Mouse (Mus musculus) urinary bladder, postnatal 4 days (tissue): Measurements from ENCODE around the gene Taf15.

Experiments
- DNase-seq, 2 experiments: peaks; one replicate each; pipeline ENCODE4 v3.0.0; 2021 to 2022; ENCODE audit warnings: low spot score in 2 of 2

Taf15 gene

DNA sequence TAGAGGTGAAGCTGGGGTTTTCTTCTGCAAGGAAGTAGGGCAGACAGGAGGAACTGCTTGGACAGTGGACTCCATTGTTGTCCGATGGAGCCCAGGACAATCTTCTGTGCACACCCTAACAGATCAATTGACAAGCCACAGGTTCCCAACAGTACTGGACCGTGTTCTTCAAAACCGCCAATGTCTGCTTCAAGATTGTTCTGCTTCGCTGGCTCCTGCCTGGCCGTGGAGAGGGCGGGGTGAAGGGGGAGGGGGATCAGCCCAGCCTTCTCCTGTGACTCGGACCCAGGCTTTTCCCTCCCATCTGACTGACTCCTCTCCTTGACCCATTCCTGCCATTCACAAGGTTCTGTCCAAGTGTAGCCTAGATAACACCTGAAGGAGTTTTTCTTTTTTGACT is 15.6 kb upstream of the Taf15 start:
- no peak for DNase-seq

DNA sequence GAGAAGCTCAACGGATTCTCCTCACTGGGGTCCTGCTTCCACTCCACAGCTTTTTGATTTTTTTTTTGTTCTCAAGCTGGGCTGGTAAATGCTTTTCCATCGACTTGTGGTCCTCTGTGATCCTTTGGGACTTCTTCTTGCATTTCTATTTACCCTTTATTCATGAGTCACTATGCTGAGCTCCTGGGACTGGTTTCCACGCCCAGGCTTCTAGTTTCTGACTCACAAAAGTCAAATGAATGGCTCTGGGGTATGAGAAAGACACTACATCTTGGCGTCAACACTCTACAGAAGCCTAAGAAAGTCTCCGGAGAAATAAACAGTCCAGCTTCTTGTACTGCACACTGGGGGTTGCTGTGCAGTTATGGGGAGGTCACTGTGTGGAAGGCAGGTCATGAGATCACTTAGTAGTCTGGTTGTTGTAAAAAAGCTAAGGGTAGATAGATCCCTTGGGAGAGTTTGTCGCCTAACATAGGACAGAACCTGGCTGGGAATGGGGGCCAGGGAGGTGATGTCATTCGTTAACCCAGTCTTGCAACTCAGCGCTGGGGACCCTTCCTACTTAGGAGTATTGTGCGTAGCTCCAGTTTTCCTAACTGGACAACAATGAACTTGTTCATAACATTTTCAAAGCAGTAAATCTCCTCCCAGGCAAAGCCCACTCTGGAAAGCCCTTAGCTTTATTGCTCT is 14.8 kb upstream of the Taf15 start:
- no peak for DNase-seq

- peak in 1 of 2 experiments; percentile 8 for DNase-seq
Measured at GRCm38 (mm10) chr11:83461462-83462027, 11.3 kb upstream of the Taf15 start.

DNA sequence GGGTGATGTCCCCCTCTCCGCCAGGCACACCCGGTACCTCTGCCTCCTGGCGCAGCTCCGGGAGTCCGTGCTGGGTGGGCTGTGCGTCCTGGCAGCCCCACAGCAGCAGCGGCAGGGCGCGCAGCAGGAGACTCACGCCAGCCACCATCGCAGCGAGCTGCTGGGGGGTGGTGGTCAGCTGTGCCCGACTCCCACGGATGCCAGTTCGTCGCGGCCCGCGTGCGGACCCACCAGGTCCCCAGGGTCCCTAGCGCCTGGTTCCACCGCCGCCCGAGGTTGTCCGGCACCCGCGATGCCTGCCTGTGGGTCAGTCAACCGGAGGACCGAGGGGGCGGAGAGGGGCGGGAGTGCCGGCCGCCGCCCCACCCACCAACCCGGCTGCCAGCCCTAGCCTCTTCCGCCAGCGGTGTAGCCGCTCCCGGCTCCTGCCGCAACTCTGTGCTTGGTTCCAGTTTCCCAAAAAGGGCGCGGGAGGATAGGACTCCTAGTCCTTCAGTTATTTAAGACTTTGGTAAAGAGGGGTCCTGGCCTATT is 10.1 kb upstream of the Taf15 start, which contains the start of gene Mmp28:
TSS of gene Mmp28 (minus strand) at position 361 of the 534 bp plus-strand sequence.
- DNase-seq = peak in 1 of 2 experiments; percentile 49

DNA sequence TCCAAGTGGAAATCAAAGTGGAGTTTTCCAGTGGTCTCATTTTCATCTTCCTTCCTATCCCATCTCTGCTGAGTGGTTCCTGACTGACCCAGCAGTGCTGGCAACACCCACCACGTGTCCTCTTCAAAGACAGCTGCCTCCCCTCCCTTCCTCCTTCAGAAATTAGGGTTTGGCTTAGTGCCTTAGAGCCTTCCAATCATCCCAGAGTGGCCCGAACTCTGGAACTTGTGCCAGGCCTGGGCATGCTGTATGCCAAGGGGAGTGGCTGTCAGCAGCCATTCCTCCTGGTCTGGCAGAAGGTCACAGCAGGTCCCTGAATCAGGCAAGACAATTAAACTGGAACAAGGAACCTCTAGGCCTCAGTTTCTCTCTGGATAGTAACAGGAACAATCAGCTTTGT is 6.9 kb upstream of the Taf15 start:
- DNase-seq = peak in 1 of 2 experiments; percentile 17

GRCm38 (mm10) chr11:83467120-83467652 is 5.7 kb upstream of the Taf15 start:
- peak in 1 of 2 experiments; percentile 31 for DNase-seq

DNA sequence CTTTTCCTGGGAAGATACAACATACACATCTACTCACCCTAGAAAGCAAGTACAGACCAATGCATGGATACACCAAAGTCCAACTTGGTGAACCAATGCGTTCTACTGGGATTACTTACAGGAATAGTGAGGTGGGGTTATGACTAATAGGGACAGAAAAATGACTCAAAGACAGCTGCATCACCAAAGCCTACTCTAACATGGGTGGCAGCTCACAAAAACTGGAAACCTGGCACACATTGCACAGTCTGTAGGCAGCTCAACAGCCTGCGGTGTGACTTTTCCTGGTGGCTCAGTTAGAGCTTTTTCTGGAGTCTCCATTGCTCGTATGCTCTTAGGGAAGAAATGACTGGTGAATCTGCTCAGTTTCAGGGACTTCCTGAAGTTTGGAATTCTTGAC is 4.1 kb upstream of the Taf15 start:
- DNase-seq = peak in 1 of 2 experiments; percentile 4

GRCm38 (mm10) chr11:83471766-83472165 is 1.1 kb upstream of the Taf15 start:
- DNase-seq = no peak

DNA sequence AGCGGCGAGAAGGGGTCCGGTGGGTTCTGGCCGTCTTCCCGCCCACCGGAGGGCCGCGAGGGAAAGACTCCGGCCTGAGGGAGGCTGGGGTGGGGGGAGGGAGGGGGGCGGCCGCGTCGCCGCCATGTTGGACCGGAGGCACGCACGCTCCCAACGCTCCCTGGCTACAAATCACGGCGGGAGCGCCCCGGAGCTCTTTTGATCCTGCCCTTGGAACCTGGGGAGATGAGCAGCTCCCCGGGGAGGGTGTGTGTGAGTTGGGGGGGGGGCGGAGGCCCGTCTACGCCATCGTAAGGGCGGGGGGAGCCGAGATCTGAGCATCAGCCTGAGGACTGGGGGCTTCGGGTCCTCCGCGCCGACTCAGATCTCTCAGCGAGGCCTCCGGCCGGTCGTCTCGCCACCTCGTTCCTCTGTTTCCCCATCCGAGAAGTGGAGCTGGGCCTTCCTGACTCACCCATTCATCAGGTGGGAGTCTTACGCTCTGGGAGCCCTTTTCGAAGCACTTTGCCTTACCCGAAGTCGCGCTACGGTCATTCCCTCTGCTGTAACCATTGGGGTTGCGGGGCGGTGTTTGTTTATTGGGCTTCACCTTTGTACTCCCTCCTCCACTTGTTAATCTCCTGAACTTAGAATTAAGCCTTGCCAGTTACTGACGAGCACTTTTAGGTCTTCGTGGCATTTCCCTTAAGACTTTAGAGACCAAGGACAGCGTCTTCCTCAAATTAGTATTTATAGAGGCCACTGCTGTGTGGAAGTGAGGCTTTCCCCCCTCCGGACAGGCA is 540 bp downstream of the Taf15 start:
- DNase-seq = no peak

- no peak for DNase-seq
Measured at GRCm38 (mm10) chr11:83491488-83491887, 18.6 kb downstream of the Taf15 start.

DNA sequence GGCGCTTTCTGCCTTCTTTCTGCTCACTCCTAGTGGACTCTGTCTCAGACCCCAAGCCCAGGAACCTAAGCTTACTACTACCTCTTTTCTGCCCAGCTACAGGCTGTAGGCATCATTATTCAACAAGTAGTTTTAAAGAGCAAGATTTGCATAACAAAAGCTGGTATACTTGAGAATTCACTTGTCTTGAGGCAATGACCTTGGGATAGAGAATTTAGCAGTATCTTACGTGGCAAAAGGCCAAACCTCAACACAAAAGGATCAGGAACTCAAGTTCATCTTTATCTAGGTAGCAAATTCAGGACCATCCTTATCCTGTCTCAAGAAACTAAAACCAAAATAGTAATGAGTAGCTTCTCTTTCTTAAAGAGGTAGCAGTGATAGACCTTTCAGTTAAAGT is 22.7 kb downstream of the Taf15 start:
- DNase-seq = no peak

DNA sequence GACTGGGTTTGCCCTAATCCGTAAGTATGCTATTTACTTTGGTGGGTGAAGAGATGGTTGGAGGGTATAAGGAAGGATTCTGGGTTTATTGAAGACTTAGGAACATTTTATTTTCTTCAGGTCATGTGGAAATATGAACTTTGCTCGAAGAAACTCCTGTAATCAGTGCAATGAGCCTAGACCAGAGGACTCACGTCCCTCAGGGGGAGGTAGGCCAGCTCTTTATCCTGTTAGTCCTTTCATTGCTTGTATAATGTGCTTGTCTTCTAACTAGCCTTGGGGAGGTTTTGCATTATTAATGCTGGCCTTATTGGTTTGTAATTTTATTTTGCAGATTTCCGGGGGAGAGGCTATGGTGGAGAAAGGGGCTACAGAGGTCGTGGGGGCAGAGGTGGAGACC is 31.4 kb downstream of the Taf15 start:
- DNase-seq = no peak

DNA sequence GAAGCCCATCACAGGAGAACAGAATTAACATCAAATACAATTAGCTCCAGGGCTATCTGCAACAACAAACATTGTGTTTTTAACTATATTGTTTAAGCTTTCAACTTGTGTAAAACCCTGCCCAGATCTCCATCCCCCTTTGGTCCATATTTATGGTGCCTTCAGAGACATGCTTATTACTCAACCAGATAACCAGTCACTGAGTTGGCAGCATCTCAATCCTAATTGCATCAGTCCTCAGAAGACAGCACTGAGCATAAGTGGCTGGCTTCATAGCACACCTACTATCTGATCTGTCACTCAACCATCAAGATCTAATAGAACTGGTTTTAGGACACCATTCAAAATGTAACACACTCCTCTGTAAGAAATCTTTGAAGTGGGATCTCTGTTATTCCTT is 36.6 kb downstream of the Taf15 start:
- DNase-seq = no peak

DNA sequence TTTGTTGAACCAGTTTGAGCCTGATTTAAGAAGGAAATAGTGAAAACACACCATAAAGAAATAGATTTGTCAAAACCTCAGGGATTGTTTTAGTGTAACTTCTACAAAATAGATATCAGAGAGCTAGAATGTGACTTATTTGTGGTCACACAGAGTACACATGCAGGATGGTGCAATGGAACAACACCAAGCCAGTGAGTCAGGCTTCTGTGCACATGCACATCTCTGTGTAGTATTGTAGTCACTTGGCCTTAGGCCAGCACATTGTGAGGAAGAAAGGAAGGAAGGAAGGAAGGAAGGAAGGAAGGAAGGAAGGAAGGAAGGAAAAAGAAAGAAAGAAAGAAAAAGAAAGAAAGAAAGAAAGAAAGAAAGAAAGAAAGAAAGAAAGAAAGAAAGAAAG is 44.3 kb downstream of the Taf15 start:
- no peak for DNase-seq

DNA sequence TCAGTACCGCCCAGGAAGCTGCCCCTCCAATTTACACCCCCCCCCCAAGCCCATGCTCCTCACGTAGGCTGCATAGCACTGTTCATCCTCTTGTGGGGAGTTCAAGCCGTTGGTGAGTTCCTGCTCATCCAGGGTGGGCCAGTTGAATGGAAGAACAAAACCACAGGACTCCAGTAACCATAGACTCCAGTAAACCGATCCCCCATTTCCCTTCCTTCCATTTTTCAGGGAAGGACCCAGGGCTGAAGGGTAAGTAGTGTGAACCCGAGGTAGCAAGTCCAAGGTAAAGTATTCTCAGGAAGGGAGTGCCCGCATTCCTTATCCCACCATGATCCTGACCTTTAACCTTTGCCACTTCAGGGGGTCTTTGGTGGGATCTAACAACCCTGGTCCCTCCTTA is 45.5 kb downstream of the Taf15 start:
- no peak for DNase-seq

- no peak for DNase-seq
Measured at GRCm38 (mm10) chr11:83522075-83522474, 49.2 kb downstream of the Taf15 start, which contains the start of gene Heatr9. TSS of gene Heatr9 (minus strand) at chr11:83522175.

- DNase-seq = no peak
Measured at GRCm38 (mm10) chr11:83529024-83529423, 56.1 kb downstream of the Taf15 start.

GRCm38 (mm10) chr11:83530360-83530759 is 57.5 kb downstream of the Taf15 start, which contains the start of gene Ccl5:
TSS of gene Ccl5 (minus strand) at chr11:83530518.
- DNase-seq = no peak

DNA sequence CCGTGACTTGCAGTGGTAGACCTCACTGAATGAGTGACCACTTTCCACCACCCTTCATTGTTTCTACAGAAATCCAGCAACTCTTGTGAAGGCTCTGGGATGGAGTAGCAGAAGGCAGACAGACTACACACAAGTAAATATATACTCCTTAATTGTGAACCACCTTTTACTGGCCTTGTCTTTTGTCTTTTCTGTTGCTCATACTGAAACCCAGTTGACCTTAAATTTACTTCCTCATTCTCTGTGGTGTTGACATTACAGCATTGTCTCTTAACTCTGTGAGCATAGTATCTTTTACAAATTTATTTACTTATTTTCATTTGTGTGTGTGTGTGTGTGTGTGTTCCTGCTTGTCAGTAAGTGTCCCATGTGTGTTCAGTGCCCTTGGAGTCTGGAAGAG is 60.3 kb downstream of the Taf15 start:
- DNase-seq = no peak

DNA sequence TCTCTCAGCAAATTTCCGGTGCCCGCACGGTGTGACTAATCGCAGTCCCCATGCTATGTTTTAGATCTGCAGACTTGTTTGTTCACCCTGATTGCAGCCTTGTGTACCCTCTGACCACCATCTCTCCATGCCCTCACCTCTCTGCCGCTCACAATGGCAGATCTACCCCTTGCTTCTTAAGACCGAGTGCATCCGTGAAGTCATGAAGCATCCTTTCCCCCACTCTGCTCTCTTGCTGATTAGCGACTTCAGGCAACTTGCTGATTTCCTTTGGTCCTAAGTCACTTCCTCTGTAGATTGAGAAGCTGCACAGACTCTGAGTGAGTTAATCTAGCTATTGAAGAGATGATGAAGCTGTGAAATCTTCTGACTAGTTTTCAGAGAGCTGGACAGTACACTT is 61.3 kb downstream of the Taf15 start:
- DNase-seq = no peak

DNA sequence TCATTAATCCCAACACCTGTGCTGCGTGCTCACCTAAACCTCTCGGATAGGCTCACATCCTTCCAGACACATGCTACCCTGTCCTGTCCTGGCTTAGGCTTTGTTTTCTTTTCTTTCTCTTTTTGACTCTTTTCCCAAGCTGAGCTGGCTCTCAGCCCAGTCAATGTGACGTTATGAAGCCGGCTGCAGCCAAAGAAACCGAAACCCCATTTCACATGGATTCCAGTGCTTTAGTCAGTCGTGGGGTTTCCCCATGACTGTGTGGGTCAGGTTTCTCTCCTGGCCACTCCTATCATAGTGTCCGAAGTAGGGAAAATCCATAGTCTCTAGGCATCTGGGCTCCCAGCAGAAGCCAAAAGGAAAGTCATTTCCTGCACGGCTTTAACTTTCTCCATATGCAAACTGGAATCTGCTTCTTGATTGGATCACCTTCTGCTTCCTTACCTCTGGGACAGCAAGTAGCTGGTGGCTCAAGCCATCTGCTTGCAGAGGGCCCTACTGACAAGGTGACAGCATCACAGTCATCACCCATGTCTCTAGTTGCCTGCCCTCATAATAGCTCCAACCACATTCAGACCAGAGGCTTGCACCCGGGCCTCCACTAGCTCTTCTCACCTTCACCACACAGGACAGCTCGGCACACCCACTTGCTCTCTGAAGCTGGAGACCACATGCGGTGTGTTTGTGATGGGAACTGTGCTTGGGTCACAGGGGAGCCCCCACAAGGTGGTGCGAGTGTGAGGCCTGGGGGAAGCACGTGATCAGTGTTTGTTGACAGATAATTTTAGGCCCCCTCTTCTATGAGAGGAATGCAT is 61.9 kb downstream of the Taf15 start:
- DNase-seq = peak; percentile 51 to 80
